Mouse (Mus musculus) C2C12 (cell line): ENCODE results near the gene Grk5.

Source experiments
- CEBPB ChIP-seq: IDR thresholded peaks from one replicate; pipeline ENCODE4 v1.6.1; 2011; ENCODE audit warnings: low read depth, mild to moderate bottlenecking, control low read depth, moderate library complexity
- CTCF ChIP-seq: IDR thresholded peaks from one replicate; pipeline ENCODE4 v1.5.1; 2011; ENCODE audit not compliant: control insufficient read depth, insufficient read depth, insufficient read length
- FOSL1 ChIP-seq: IDR thresholded peaks from one replicate; pipeline ENCODE4 v1.8.0; 2011; ENCODE audit warnings: mild to moderate bottlenecking, low read length; ENCODE audit not compliant: poor library complexity, insufficient read depth, severe bottlenecking
- MAX ChIP-seq: IDR thresholded peaks from one replicate; pipeline ENCODE4 v1.6.1; 2011; ENCODE audit warnings: mild to moderate bottlenecking, control low read depth
- MYOD1 ChIP-seq: IDR thresholded peaks from one replicate; pipeline ENCODE4 v1.6.1; 2011; ENCODE audit warnings: low read depth; ENCODE audit not compliant: control insufficient read depth, insufficient read length
- MYOG ChIP-seq: IDR thresholded peaks from one replicate; pipeline ENCODE4 v1.6.1; 2011; ENCODE audit not compliant: control insufficient read depth, insufficient read length; ENCODE audit errors: extremely low read depth
- USF1 ChIP-seq: IDR thresholded peaks from one replicate; pipeline ENCODE4 v1.6.1; 2011; ENCODE audit warnings: low read depth, mild to moderate bottlenecking, control low read depth, moderate library complexity

DNA sequence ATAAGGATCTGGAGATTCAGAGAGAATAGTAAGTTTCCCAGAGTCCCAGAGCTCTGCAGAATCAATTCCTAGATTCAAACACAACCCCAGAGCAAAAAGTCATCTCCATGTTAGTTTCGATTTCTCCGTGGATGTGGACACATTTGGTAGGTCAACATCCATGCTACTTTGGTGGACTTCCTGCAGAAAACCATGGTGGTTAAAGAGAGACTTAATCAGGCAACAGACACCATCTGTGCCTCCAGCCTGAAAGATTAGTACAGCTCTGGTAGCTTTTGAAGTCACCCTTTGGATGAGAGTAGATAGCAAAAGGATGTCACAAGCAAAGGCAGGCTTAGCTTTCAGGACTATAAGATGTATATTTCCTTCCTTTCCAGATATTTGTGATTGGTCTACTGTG is 111.4 kb downstream of the Grk5 start:
- TF ChIP-seq CTCF, result no peak
- TF ChIP-seq MYOG, result no peak
- no peak for TF ChIP-seq USF1
- TF ChIP-seq MAX, result no peak
- TF ChIP-seq CEBPB, result no peak
- TF ChIP-seq FOSL1, result no peak
- no peak for TF ChIP-seq MYOD1
